Mouse (Mus musculus): ENCODE results near the gene Cactin. TPM values are rescaled to one million over a fixed set of nuclear protein-coding genes. Genes with fewer than 3 reads are reported as not detected.

The Cactin gene
- polyA plus RNA-seq, 1 experiment, result 82.9 TPM

DNA sequence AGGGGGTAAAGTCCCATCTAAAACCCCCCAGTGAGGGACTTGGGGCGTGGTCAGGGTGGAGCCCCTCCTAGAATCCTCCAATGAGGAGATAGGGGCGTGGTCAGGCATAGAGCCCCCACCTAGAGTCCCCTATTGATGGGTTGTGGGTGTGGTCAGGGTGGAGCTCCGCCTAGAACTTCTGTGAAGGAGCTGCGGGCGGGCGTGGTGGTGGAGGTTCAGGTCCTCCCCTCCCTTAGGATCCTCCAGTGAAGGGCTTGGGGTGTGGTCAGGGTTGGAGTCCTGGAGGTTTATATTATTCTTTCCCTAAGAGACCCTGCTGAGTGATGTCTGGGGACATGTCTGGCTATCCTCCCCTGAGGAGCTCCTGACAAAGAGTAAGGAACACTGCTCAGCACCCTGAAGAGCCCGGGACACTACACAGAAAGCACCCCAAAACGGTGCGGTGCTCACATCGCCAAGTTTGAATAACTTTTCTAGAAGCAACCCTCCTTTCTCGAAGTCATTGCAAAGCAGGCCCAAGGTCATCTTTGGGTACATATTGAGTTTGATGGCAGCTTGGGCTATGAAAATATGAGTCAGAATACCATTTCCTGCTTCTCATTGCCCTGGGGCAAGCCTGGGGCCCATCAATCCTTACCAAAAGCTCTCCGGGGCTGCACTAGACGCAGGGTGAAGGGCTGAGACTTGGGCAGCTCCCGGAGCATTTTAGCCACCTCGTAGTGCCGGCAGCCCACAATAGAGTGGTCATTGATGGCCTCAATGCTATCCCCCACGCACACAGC is 19.8 kb downstream of the Cactin start:
- no peak for TF ChIP-seq GATA1 (IDR thresholded peaks at IDR 0.05; ENCODE audit: low read length)

- no peak for TF ChIP-seq GATA1 (IDR thresholded peaks at IDR 0.05; ENCODE audit: low read length)
Observed at GRCm38 (mm10) chr10:81341333-81341949, 20.5 kb downstream of the Cactin start.

GRCm38 (mm10) chr10:81342686-81343505 is 22.0 kb downstream of the Cactin start, which contains the start of gene Gipc3:
TSS of gene Gipc3 (minus strand) at chr10:81343266.
- TF ChIP-seq GATA1 (IDR thresholded peaks at IDR 0.05; ENCODE audit: low read length), result no peak

GRCm38 (mm10) chr10:81344421-81345161 is 23.7 kb downstream of the Cactin start:
- TF ChIP-seq GATA1 (IDR thresholded peaks at IDR 0.05; ENCODE audit: low read length), result no peak

DNA sequence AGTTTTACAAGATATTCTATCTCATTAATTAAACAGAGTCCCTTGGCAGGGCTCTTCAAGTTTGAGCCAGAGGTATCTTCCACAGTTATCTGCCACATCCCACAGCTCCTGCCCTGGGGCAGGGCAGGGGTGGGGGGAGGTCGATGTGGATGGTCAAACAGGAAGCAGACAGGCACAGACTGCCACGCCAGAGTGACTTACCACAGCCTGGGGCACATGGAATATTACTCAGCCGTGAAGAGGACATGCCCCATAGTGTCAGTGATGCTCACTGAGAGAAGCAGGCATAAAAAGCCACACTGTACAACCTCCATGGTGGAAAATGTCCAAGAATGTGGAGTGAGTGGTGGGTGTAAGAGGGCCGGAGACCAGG is 24.2 kb downstream of the Cactin start:
- no peak for TF ChIP-seq GATA1 (IDR thresholded peaks at IDR 0.05; ENCODE audit: low read length)

DNA sequence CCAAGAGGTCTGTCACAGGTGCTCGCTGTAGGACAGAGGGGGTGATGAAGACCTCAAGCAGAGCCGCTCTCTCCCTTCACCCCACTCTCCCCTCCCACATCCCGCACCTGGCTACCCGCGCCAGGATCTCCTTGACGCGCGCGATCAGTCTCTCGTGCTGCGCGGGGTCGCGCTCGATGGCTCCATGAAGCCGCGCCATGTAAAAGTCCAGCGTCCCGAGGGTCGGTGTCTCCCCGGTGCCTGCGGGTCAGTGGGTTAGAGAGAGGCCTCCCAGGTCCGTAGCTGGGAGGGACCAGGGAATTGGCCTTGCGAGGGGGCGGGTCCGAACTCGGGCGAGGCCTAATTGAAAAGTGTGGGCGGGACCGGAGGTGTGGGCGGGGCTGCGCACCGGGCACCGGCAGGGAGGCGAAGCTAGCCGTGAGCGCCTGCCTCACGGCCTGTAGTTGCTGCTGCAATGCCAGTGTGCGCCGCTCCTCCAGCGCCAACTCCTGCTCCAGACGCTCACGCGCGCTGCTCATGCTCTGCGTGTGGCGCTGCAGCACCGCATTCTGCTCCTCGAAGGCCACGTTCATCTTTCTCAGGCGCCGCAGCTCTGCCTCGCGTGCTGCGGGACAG is 25.7 kb downstream of the Cactin start:
- TF ChIP-seq GATA1 (IDR thresholded peaks at IDR 0.05; ENCODE audit: low read length), result no peak

- TF ChIP-seq GATA1 (IDR thresholded peaks at IDR 0.05; ENCODE audit: low read length), result no peak
Observed at GRCm38 (mm10) chr10:81349146-81349545, 28.2 kb downstream of the Cactin start.

GRCm38 (mm10) chr10:81349961-81350350 is 29.1 kb downstream of the Cactin start:
- TF ChIP-seq GATA1 (IDR thresholded peaks at IDR 0.05; ENCODE audit: low read length), result no peak

DNA sequence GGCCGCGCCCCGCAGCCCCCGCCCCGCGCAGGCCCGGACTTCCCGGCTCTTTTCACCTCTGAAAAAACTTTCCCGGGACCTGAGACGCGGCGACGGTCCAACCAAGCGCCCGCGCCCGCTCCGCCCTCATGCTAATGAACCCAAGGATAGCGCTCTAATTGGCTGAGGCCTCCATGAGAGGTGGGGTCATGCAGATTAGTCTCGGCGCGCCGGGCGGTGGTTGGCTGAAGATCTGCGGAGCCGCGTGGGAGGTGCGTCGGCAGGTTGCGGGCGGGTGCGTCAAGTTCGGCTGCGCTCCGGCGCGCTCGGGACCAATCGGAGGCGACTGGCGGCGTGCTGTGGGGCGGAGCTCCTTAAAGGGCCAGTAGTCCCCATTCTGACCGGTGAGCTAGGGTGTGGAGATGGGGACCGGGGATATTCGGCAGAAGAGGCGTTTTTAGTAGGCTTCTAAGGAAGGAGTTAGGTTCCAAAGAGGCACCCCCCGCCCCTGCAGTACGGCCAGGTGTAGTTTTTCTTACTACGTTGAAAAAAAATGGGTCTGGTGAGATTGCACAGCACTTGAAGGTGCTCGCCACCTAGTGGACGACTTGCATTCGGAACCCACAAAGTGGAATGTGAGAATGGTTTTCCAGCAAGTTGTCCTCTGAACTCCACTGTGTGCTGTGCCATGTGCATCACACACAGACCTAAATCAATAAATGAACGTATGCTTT is 29.6 kb downstream of the Cactin start, which contains the start of gene Hmg20b:
Gene Hmg20b, minus strand, starts transcription at position 130 of the 713 bp plus-strand sequence.
- no peak for TF ChIP-seq GATA1 (IDR thresholded peaks at IDR 0.05; ENCODE audit: low read length)

DNA sequence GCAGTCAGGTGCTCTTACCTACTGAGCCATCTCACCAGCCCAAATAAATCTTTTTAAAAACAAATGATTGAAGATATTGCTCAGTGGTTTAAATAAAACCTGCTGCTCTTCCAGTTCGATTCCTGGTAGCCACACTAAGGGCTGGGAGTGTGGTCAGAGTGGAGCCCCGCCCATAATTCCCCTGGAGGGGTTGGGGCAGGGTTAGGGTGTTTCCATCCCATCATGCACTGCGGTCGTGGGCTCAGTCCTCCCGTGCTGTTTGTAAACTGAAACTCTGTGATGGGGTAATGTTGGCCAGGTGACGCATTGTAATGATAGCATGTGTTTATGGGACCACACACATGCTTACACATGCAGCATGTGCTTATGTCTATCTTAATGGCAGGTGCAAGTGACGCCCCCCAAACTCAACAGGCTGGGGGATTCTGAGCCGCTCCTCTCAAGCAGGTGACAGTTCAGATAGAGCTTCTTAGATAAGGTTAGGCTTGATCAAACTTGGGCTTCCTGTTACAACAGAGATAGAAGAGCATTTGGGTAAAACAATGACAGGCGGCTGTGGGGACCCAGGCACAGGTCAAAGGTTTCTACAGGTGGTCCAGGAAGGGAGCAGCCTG is 30.9 kb downstream of the Cactin start:
- TF ChIP-seq GATA1 (IDR thresholded peaks at IDR 0.05; ENCODE audit: low read length), result no peak

DNA sequence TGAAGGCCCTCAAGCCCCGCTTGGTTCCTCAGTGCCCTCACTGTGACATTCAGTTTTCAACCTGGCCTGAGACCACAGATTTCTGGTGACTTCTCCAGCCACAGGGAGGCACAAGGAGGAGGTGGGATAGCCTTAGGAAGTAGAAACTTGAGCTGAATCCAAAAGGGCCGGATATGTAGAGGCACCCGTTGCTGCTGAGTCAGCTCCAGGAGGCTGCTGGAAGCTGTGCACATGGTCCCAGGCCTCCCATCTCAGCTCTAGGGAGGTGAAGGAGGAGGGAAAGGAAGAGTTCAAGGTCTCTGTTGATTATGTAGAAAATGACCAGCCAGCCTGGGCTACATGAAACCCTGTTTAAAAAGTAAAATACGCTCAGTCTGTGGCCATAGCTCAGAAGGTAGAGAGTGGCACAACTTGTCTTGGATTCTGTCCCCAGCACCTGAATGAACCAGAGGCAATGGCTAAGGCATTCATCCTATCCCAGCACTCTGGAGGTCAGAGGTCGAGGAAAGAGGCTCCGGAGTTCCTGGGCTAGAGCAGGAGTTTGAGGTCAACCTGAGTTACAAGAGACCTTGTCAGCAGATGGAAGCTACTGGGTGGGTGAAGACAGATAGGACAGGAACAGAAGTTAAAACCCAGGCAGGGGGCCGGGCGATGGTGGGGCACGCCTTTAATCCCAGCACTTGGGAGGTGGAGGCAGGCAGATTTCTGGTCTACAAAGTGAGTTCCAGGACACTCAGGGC is 34.0 kb downstream of the Cactin start:
- no peak for TF ChIP-seq GATA1 (IDR thresholded peaks at IDR 0.05; ENCODE audit: low read length)

DNA sequence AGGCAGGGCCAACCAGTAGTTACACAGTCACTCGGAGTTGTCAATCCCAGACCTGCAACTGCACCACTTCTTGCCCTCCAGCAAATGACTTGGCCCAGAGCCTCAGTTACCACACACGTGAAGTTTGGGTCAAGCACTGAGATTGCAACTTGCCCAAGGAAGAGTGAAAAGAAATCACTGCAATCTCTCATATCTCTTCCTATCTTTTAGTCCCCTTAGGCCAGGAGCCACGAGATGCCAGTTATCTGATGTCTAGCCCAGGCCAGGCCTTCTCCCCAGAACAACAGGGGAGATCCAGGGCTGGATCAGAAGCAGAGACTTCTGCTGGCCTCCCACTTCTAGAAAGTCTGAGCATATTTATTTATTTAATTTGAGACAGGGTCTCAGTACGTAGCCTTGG is 34.6 kb downstream of the Cactin start:
- TF ChIP-seq GATA1 (IDR thresholded peaks at IDR 0.05; ENCODE audit: low read length), result no peak

- TF ChIP-seq GATA1 (IDR thresholded peaks at IDR 0.05; ENCODE audit: low read length), result no peak
Observed at GRCm38 (mm10) chr10:81356352-81356990, 35.6 kb downstream of the Cactin start.
